Mouse (Mus musculus) myocyte (in vitro differentiated cells): ENCODE measurements around the gene Gdf11. TPM values are rescaled to one million over a fixed set of nuclear protein-coding genes. Genes with fewer than 3 reads are reported as not detected.

Experiments used
- H3K27me3 ChIP-seq: one replicate; pipeline ENCODE4 v1.6.1; 2011; ENCODE audit not compliant: control insufficient read depth, insufficient read depth, insufficient read length
- H3K36me3 ChIP-seq: one replicate; pipeline ENCODE4 v1.6.1; 2011; ENCODE audit not compliant: control insufficient read depth, insufficient read depth
- H3K4me2 ChIP-seq: one replicate; pipeline ENCODE4 v1.6.1; 2011; ENCODE audit warnings: low read depth, control low read depth
- H3K4me3 ChIP-seq: one replicate; pipeline ENCODE4 v1.5.1; 2011; ENCODE audit warnings: mild to moderate bottlenecking, control low read depth, moderate library complexity
- H3K79me2 ChIP-seq: one replicate; pipeline ENCODE4 v1.6.1; 2011; ENCODE audit not compliant: control insufficient read depth, insufficient read depth
- H3ac ChIP-seq: one replicate; pipeline ENCODE4 v1.6.1; 2011; ENCODE audit not compliant: control insufficient read depth, insufficient read length
- CEBPB ChIP-seq: IDR thresholded peaks from 2 replicates; pipeline ENCODE4 v1.6.1; 2011; ENCODE audit warnings: mild to moderate bottlenecking, moderate library complexity; ENCODE audit not compliant: poor library complexity, insufficient read depth, severe bottlenecking
- E2F4 ChIP-seq: IDR thresholded peaks from one replicate; pipeline ENCODE4 v1.6.1; 2011; ENCODE audit warnings: mild to moderate bottlenecking, control low read depth, moderate library complexity; ENCODE audit not compliant: insufficient read depth
- MAX ChIP-seq: IDR thresholded peaks from one replicate; pipeline ENCODE4 v1.6.1; 2011; ENCODE audit warnings: low read depth, mild to moderate bottlenecking, control low read depth
- MYOD1 ChIP-seq, 3 experiments: IDR thresholded peaks; one replicate each; pipeline ENCODE4 v1.6.1; 2011; ENCODE audit warnings: control low read depth in 2 of 3, low read depth in 2 of 3, mild to moderate bottlenecking in 2 of 3, moderate library complexity in 1 of 3; ENCODE audit not compliant: insufficient read length in 2 of 3, control insufficient read depth in 1 of 3
- MYOG ChIP-seq, 3 experiments: IDR thresholded peaks; one replicate each; pipeline ENCODE4 v1.6.1; 2011; ENCODE audit warnings: control low read depth in 2 of 3, low read depth in 2 of 3, mild to moderate bottlenecking in 2 of 3; ENCODE audit not compliant: insufficient read length in 2 of 3, control insufficient read depth in 1 of 3, insufficient read depth in 1 of 3
- POLR2A ChIP-seq: IDR thresholded peaks from one replicate; pipeline ENCODE4 v1.6.1; 2011; ENCODE audit warnings: low read depth, mild to moderate bottlenecking, control low read depth, moderate library complexity; ENCODE audit not compliant: insufficient read length
- POLR2AphosphoS2 ChIP-seq: IDR thresholded peaks from one replicate; pipeline ENCODE4 v1.6.1; 2011; ENCODE audit warnings: low read depth, control low read depth; ENCODE audit not compliant: insufficient read length
- REST ChIP-seq: IDR thresholded peaks from one replicate; pipeline ENCODE4 v1.6.1; 2011; ENCODE audit warnings: mild to moderate bottlenecking, control low read depth, moderate library complexity; ENCODE audit not compliant: insufficient read depth, insufficient read length
- SRF ChIP-seq: IDR thresholded peaks from one replicate; pipeline ENCODE4 v1.6.1; 2011; ENCODE audit warnings: low read depth; ENCODE audit not compliant: control insufficient read depth, insufficient read length
- TCF12 ChIP-seq: IDR thresholded peaks from one replicate; pipeline ENCODE4 v1.6.1; 2011; ENCODE audit warnings: mild to moderate bottlenecking, control low read depth; ENCODE audit not compliant: poor library complexity, insufficient read depth, severe bottlenecking
- TCF3 ChIP-seq: IDR thresholded peaks from one replicate; pipeline ENCODE4 v1.6.1; 2011; ENCODE audit warnings: low read depth, control low read depth; ENCODE audit not compliant: insufficient read length
- USF1 ChIP-seq: IDR thresholded peaks from one replicate; pipeline ENCODE4 v1.6.1; 2011; ENCODE audit warnings: low read depth, mild to moderate bottlenecking, control low read depth, moderate library complexity
- polyA plus RNA-seq: library from polyadenylated mRNA; unstranded; fragments of >200 nt; fragmentation: generic; extraction: Trizol; gene quantifications from one replicate; pipeline ENCODE4 v1.2.1, GENCODE M21; 2012; ENCODE audit warnings: missing spikeins

Gdf11 gene
- polyA plus RNA-seq, 1 experiment, result 17.9 TPM

DNA sequence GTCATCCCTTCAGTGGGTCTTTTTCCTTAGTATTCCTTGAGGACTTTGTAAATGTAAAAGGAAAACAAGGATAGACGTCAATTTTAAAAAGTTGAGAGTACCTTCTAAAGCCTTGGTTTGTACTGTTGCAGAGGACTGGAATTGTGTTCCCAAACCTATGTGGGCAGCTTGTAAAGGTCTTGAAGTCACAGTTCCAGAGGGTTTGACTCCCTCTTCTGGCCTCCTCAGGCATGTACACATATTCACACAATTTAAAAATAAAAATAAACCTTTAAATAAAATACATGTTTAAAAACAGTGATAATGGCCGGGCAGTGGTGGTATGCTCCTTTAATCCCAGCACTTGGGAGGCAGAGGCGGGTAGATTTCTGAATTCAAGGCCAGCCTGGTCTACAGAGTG lies 25.5 kb downstream of the Gdf11 start:
- Histone ChIP-seq H3ac (no peak overlapping the region), H3K27me3 (no peaks in the 10 kb centered on the region)

DNA sequence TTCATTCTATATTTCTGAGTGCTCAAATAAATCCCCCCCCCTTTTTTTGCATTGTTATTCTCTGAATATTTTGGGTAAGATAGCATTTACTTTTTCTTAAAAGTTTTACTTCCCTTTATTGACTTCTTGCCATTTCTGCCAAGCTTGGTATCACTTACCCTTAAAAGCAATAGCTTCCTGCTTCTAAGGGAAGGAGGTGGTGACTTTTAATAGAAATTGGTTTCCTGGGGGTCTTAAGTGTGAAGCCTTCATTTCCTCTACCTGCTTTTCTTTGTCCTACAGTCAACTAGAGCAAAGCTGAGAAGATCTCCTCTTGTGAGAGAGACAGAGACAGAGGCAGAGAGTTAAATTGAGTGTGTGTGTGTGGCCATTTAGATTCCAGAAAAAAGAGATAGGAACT lies 30.3 kb downstream of the Gdf11 start:
- Histone ChIP-seq H3ac (no peak overlapping the region), H3K79me2 (no peaks in the 10 kb centered on the region), H3K4me2 (no peak overlapping the region), H3K27me3 (no peaks in the 10 kb centered on the region), H3K36me3 (peaks cover 51% of the 10 kb centered on the region), H3K4me3 (no peak overlapping the region)
- TF ChIP-seq POLR2A, result no peak
- no peak for TF ChIP-seq CEBPB
- TF ChIP-seq REST, result no peak
- no peak for TF ChIP-seq E2F4
- TF ChIP-seq TCF12, result no peak
- TF ChIP-seq MAX, result no peak
- no peak for TF ChIP-seq TCF3
- no peak for TF ChIP-seq SRF
- TF ChIP-seq MYOG (IDR thresholded peaks at IDR 0.05; ENCODE audit: control insufficient read depth in 1 of 3, insufficient read depth in 1 of 3, insufficient read length in 2 of 3, low read depth in 2 of 3), result no peak

More for the DNA sequence above, 25.5 kb downstream of the Gdf11 start:
- Histone ChIP-seq H3K4me3 (no peak overlapping the region), H3K4me2 (no peak overlapping the region), H3K36me3 (peaks cover 46% of the 10 kb centered on the region), H3K79me2 (no peaks in the 10 kb centered on the region)
- TF ChIP-seq REST (no peak), MYOD1 (IDR thresholded peaks at IDR 0.05; ENCODE audit: control insufficient read depth in 1 of 3, insufficient read length in 2 of 3, low read depth in 2 of 3) (no peak), E2F4 (no peak), POLR2A (no peak), USF1 (no peak), MAX (no peak), SRF (no peak), TCF12 (no peak), TCF3 (no peak), POLR2AphosphoS2 (no peak), CEBPB (no peak), MYOG (IDR thresholded peaks at IDR 0.05; ENCODE audit: control insufficient read depth in 1 of 3, insufficient read depth in 1 of 3, insufficient read length in 2 of 3, low read depth in 2 of 3) (no peak)

DNA sequence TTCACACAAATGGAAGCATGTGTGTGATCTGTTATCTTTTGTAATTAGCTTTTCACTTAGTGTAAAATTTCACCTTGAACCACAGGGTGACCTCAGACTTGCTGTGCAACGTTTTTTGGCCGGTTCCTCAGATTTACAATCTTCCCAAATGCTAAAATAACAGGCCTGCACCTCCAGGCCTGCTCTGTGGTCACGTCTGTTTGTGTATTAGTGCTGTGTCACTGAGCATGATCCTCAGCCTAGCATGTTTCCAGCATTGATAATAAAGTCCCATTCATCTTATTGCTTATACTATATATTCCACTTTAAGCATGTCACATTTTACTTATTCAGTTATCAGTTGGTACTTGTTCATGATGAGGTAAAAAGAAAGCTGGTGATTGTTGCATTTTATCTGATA lies 41.2 kb downstream of the Gdf11 start:
- Histone ChIP-seq H3K79me2 (no peaks in the 10 kb centered on the region), H3K4me3 (no peak overlapping the region), H3K27me3 (no peaks in the 10 kb centered on the region), H3K36me3 (peaks cover 52% of the 10 kb centered on the region), H3K4me2 (no peak overlapping the region), H3ac (no peak overlapping the region)
- no peak for TF ChIP-seq MAX
- no peak for TF ChIP-seq SRF
- TF ChIP-seq MYOD1 (IDR thresholded peaks at IDR 0.05; ENCODE audit: control insufficient read depth in 1 of 3, insufficient read length in 2 of 3, low read depth in 2 of 3), result no peak
- no peak for TF ChIP-seq MYOG (IDR thresholded peaks at IDR 0.05; ENCODE audit: control insufficient read depth in 1 of 3, insufficient read depth in 1 of 3, insufficient read length in 2 of 3, low read depth in 2 of 3)
- TF ChIP-seq TCF12, result no peak
- no peak for TF ChIP-seq E2F4
- no peak for TF ChIP-seq POLR2A
- TF ChIP-seq REST, result no peak

DNA sequence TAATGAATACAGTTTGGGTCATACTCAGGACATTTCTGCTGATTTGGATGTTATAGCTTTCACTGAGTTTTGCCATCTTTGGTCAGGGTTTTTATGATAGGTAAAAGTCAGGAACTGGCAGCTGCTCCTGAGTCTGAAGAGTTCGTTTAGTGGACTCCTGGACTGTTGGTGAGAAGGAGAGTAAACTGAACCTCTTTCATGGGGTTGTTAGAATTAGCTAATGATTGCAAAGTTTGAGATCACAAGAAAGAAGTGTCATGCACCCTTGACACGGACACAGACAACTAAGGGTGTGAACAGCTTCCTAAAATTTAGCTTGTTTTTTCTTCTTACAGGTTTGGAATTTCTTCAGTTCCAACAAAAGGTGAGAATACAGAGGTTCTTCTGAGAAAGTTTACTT lies 43.1 kb downstream of the Gdf11 start:
- H3K4me2 ChIP-seq, result no peak overlapping the region
- H3K79me2 ChIP-seq, result no peaks in the 10 kb centered on the region
- no peak overlapping the region for H3K4me3 ChIP-seq
- H3K27me3 ChIP-seq, result no peaks in the 10 kb centered on the region
- H3K36me3 ChIP-seq, result peaks cover 49% of the 10 kb centered on the region
- no peak overlapping the region for H3ac ChIP-seq
- TF ChIP-seq MYOD1 (IDR thresholded peaks at IDR 0.05; ENCODE audit: control insufficient read depth in 1 of 3, insufficient read length in 2 of 3, low read depth in 2 of 3) (no peak), MAX (no peak), USF1 (no peak), E2F4 (no peak), REST (no peak), SRF (no peak), TCF3 (no peak), MYOG (IDR thresholded peaks at IDR 0.05; ENCODE audit: control insufficient read depth in 1 of 3, insufficient read depth in 1 of 3, insufficient read length in 2 of 3, low read depth in 2 of 3) (no peak), POLR2A (no peak), POLR2AphosphoS2 (no peak), CEBPB (no peak), TCF12 (no peak)

DNA sequence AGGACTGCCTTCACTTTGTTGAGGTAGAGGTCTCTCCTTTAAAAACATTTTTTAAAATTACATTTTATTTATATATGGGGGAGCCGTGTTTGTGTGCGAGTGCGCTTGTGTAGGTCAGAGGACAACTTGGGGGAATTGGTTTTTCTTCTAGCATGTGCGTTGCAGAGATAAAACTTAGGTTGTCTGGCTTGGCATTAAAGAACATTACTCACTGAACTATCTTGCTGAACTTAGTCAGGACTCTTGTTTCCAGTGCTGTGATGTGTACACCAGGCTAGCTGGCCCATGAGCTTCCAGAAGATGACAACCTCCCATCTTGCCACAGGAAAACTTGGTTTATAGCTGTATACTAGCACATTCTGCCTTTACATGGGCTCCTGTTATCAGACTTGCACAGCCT lies 44.9 kb downstream of the Gdf11 start:
- H3K4me3 ChIP-seq, result no peak overlapping the region
- peaks cover 57% of the 10 kb centered on the region for H3K36me3 ChIP-seq
- TF ChIP-seq POLR2AphosphoS2, result no peak
- TF ChIP-seq SRF, result no peak
- no peak for TF ChIP-seq CEBPB
- TF ChIP-seq REST, result no peak
- TF ChIP-seq POLR2A, result no peak
- no peak for TF ChIP-seq E2F4
- TF ChIP-seq MAX, result no peak
- TF ChIP-seq MYOD1 (IDR thresholded peaks at IDR 0.05; ENCODE audit: control insufficient read depth in 1 of 3, insufficient read length in 2 of 3, low read depth in 2 of 3), result no peak
- no peak for TF ChIP-seq USF1
- H3K79me2 ChIP-seq, result no peaks in the 10 kb centered on the region
- H3K4me2 ChIP-seq, result no peak overlapping the region
- no peak overlapping the region for H3ac ChIP-seq
- no peaks in the 10 kb centered on the region for H3K27me3 ChIP-seq
